8 mouse cellular contexts compared by ENCODE assay signal in genomic region chr6:113046041-113046975, GRCm38 (mm10). TPM values are rescaled to one million over a fixed set of nuclear protein-coding genes. Genes with fewer than 3 reads are reported as not detected.
DNase-seq lines count a peak whose midpoint lies in the region; ATAC-seq lines count a peak whose summit lies in the region.

Gene Thumpd3 (plus strand): TSS chr6:113046225.

- DNase-seq in ZHBTc4 (ENCODE audit: low read depth, low spot score) = peak; percentile 99
- DNase-seq in gastrocnemius, adult 8-10 months (ENCODE audit: low spot score in 2 of 2) = peak; percentile 90 to 92
- DNase-seq in hindlimb bud, embryonic 11.5 days (ENCODE audit: extremely low spot score, low read depth, low spot score) = peak; percentile 89
- peak; percentile 84 to 97 for DNase-seq in left cerebral cortex, adult 8-10 months (ENCODE audit: low spot score in 2 of 2)
- DNase-seq in right cerebral cortex, postnatal 10 days (ENCODE audit: low spot score in 2 of 2) = peak; percentile 99
- peak; percentile 94 for DNase-seq in urinary bladder, postnatal 25 days (ENCODE audit: low spot score)

- H3K4me1 ChIP-seq in megakaryocyte, embryonic 14.5 days = peaks cover 78% of the 10 kb centered on the region

- ATAC-seq in common myeloid progenitor, adult 5-6 weeks (replicated peaks; ENCODE audit: low read depth, poor library complexity, severe bottlenecking) = peak; percentile 91

- peaks cover 27% of the 10 kb centered on the region for H3K36me3 ChIP-seq in megakaryocyte, embryonic 14.5 days (replicated peaks; ENCODE audit: low read length)

- H3K4me3 ChIP-seq in megakaryocyte, embryonic 14.5 days (replicated peaks) = peak within 1 kb of the TSS; percentile 99

- no peaks in the 10 kb centered on the region for H3K27me3 ChIP-seq in megakaryocyte, embryonic 14.5 days (replicated peaks)

- no peaks in the 10 kb centered on the region for H3K9me3 ChIP-seq in megakaryocyte, embryonic 14.5 days

RNA-seq across cellular contexts. Expression of gene Thumpd3, which starts in this region (rescaled TPM):
- total RNA-seq in common myeloid progenitor, adult 5-6 weeks (2017) = 94.2 and 98.8 TPM in 2 replicates
- 10 to 100 TPM; 13.5 to 21.3 (median 16.4) TPM for total RNA-seq in gastrocnemius, adult 8-10 months (2022)
- 10 to 100 TPM; 25.3 to 30.8 (median 27.7) TPM for total RNA-seq in left cerebral cortex, adult 8-10 months (2022)
- 5.0 TPM in 1 of 2 replicates, not detected in the other for polyA plus RNA-seq in megakaryocyte, embryonic 14.5 days (2012; ENCODE audit: insufficient read depth, low replicate concordance)

Comparison
In these comparisons a context has a peak if more than half of its experiments do, and no peak if none do; other contexts are left out.
1. Peak in every context shown above with its lines: DNase-seq, ATAC-seq and H3K4me3 ChIP-seq.